Mouse (Mus musculus): ENCODE results near the gene Uhrf1bp1l. TPM values are rescaled to one million over a fixed set of nuclear protein-coding genes. Genes with fewer than 3 reads are reported as not detected.

Uhrf1bp1l gene
- polyA plus RNA-seq, 1 experiment, result 43.8 TPM

- no peak for DNase-seq (ENCODE audit: low spot score)
Measured at GRCm38 (mm10) chr10:89745666-89746020, 852 bp downstream of the Uhrf1bp1l start.

GRCm38 (mm10) chr10:89746581-89746980 is 1.8 kb downstream of the Uhrf1bp1l start:
- DNase-seq (ENCODE audit: low spot score), result no peak

GRCm38 (mm10) chr10:89747221-89747905 is 2.6 kb downstream of the Uhrf1bp1l start:
- no peak for DNase-seq (ENCODE audit: low spot score)

- no peak for DNase-seq (ENCODE audit: low spot score)
Measured at GRCm38 (mm10) chr10:89747911-89748310, 3.1 kb downstream of the Uhrf1bp1l start.

GRCm38 (mm10) chr10:89748619-89749018 is 3.8 kb downstream of the Uhrf1bp1l start:
- DNase-seq (ENCODE audit: low spot score), result no peak

- no peak for DNase-seq (ENCODE audit: low spot score)
Measured at GRCm38 (mm10) chr10:89751069-89751468, 6.3 kb downstream of the Uhrf1bp1l start.

- no peak for DNase-seq (ENCODE audit: low spot score)
Measured at GRCm38 (mm10) chr10:89755231-89755630, 10.4 kb downstream of the Uhrf1bp1l start.

- DNase-seq (ENCODE audit: low spot score), result no peak
Measured at GRCm38 (mm10) chr10:89760772-89761171, 16.0 kb downstream of the Uhrf1bp1l start.

GRCm38 (mm10) chr10:89764457-89765121 is 19.8 kb downstream of the Uhrf1bp1l start:
- DNase-seq (ENCODE audit: low spot score), result no peak

GRCm38 (mm10) chr10:89765790-89766714 is 21.3 kb downstream of the Uhrf1bp1l start:
- DNase-seq (ENCODE audit: low spot score), result no peak

GRCm38 (mm10) chr10:89768352-89769020 is 23.7 kb downstream of the Uhrf1bp1l start:
- DNase-seq (ENCODE audit: low spot score), result no peak

- no peak for DNase-seq (ENCODE audit: low spot score)
Measured at GRCm38 (mm10) chr10:89769096-89769495, 24.3 kb downstream of the Uhrf1bp1l start.

GRCm38 (mm10) chr10:89771894-89772293 is 27.1 kb downstream of the Uhrf1bp1l start:
- no peak for DNase-seq (ENCODE audit: low spot score)

- DNase-seq (ENCODE audit: low spot score), result no peak
Measured at GRCm38 (mm10) chr10:89776029-89776428, 31.2 kb downstream of the Uhrf1bp1l start.

GRCm38 (mm10) chr10:89791870-89792269 is 47.1 kb downstream of the Uhrf1bp1l start:
- DNase-seq (ENCODE audit: low spot score), result no peak

- DNase-seq (ENCODE audit: low spot score), result no peak
Measured at GRCm38 (mm10) chr10:89794121-89794520, 49.3 kb downstream of the Uhrf1bp1l start.

GRCm38 (mm10) chr10:89819146-89819545 is 74.4 kb downstream of the Uhrf1bp1l start:
- DNase-seq (ENCODE audit: low spot score), result no peak

- no peak for DNase-seq (ENCODE audit: low spot score)
Measured at GRCm38 (mm10) chr10:89823906-89824305, 79.1 kb downstream of the Uhrf1bp1l start.

GRCm38 (mm10) chr10:89826896-89827295 is 82.1 kb downstream of the Uhrf1bp1l start:
- DNase-seq (ENCODE audit: low spot score), result no peak

GRCm38 (mm10) chr10:89832334-89832733 is 87.5 kb downstream of the Uhrf1bp1l start:
- no peak for DNase-seq (ENCODE audit: low spot score)

- no peak for DNase-seq (ENCODE audit: low spot score)
Measured at GRCm38 (mm10) chr10:89833166-89833565, 88.4 kb downstream of the Uhrf1bp1l start.

GRCm38 (mm10) chr10:89837476-89837875 is 92.7 kb downstream of the Uhrf1bp1l start:
- no peak for DNase-seq (ENCODE audit: low spot score)

Data from urinary bladder, adult 2 months (tissue).